Mouse (Mus musculus) gastrocnemius, adult 2 months (tissue): ENCODE results near the gene Hydin. TPM values are rescaled to one million over a fixed set of nuclear protein-coding genes. Genes with fewer than 3 reads are reported as not detected.

Experiments
- DNase-seq: peaks from one replicate; pipeline ENCODE4 v3.0.0; 2022
- H3K27ac ChIP-seq: fragments of 200-600 bp; 2 replicates; pipeline ENCODE4 v1.8.1; 2022; ENCODE audit warnings: mild to moderate bottlenecking
- H3K4me3 ChIP-seq: fragments of 200-600 bp; 2 replicates; pipeline ENCODE4 v1.8.1; 2022; ENCODE audit warnings: mild to moderate bottlenecking, moderate library complexity
- CTCF ChIP-seq: fragments of 200-600 bp; IDR thresholded peaks from 2 replicates; pipeline ENCODE4 v1.8.1; 2022; ENCODE audit warnings: antibody characterized with exemption, mild to moderate bottlenecking, moderate library complexity
- intact Hi-C: fragments of 180-260 bp; cut with DNase I; formaldehyde crosslinking; loops from one replicate; pipeline ENCODE4 v1.15.1; 2025
- total RNA-seq, 2 experiments: library from RNA; stranded (reverse); gene quantifications; 2 replicates each; pipeline ENCODE4 v1.2.3; 2021

Hydin gene
- total RNA-seq, 2 experiments from 2014 or later: 0.03 to 0.06 TPM

DNA sequence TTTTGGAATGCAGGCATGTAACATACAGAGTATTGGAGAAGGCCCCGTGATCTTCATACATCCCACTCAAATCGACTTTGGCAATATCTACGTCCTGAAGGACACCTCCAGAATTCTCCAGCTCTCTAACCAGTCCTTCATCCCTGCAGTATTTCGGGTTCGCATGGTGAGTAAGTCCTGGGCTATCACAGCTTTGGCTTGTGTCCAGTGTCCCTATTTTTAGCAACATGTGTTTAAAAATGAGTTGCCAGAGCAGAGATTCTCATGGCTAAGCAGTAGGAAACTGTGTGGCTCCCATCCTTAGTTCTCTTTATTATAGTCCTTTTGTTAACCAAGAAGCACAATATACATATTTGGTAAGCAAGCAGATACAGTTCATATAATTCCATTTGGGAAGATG is 152.9 kb downstream of the Hydin start:
- TF ChIP-seq CTCF: no peak
- Histone ChIP-seq H3K27ac (no peak overlapping the region), H3K4me3 (no peak overlapping the region)
- no peak for DNase-seq
- intact Hi-C loops: no loop called here

DNA sequence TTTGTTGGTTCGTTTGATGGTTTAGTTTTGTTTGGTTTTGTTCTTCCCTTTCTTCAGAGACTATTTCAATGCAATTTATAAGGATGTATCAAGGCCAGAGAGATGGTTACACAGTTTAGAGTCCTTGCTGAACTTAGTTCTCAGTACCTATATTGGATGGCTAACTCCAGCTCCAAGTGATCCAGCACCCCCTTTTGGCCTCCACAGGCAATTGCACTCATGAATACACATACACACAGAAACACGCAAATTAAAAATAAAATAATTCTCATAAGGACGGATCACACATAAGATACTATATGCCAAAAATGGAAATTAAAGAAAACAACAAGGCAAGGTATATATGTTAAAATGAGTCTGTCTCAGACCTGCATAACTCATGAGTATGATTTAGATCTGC is 153.4 kb downstream of the Hydin start:
- no peak for DNase-seq
- Histone ChIP-seq H3K27ac (no peak overlapping the region), H3K4me3 (no peak overlapping the region)
- no peak for TF ChIP-seq CTCF
- intact Hi-C loops: no loop called here

DNA sequence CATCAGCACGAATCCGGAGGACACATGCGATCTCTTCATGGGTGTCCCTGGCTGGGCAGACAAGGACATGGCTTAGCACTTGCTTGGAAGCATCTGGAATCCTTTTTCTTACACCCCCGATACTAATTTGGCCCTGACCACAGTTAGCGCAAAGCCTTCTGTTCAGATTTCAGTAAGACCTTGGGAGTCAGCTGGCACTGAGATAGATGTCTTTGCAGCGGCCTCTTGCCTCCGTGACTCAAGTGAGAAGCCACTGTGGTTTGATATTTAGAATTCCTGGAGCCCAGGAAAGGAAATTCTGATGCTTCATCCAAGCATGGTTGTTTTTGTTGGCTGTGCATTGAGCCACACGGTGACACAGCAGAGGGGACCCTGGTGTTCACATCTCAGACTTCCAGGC is 157.4 kb downstream of the Hydin start:
- TF ChIP-seq CTCF: no peak
- Histone ChIP-seq H3K4me3 (no peak overlapping the region), H3K27ac (no peak overlapping the region)
- DNase-seq: no peak
- intact Hi-C loops: no loop called here

GRCm38 (mm10) chr8:110431340-110431739 is 164.6 kb downstream of the Hydin start:
- no peak overlapping the region for H3K27ac ChIP-seq
- no peak overlapping the region for H3K4me3 ChIP-seq
- no peak for TF ChIP-seq CTCF
- intact Hi-C loops: no loop called here
- no peak for DNase-seq

DNA sequence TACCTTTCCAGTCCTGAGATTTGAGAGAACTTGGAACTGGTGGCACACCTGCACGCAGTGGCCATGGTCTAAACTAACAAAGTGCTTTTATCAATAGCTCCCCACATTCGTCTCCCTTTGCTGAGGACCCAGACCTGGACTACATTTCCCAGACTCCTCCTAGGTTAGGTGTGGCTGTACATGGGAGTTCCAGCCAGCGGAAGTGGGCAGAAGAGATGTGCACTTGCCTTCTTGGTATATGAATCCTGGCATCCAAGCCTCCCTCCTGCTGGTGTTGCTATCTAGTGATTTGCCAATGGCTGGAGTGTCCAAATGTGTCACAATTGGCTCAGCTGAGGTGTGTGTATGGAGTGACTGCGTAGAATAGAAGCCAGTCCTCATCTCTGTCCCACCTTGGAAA is 173.8 kb downstream of the Hydin start:
- no peak for TF ChIP-seq CTCF
- Histone ChIP-seq H3K27ac (no peak overlapping the region), H3K4me3 (no peak overlapping the region)
- intact Hi-C loops: no loop called here
- DNase-seq: no peak

DNA sequence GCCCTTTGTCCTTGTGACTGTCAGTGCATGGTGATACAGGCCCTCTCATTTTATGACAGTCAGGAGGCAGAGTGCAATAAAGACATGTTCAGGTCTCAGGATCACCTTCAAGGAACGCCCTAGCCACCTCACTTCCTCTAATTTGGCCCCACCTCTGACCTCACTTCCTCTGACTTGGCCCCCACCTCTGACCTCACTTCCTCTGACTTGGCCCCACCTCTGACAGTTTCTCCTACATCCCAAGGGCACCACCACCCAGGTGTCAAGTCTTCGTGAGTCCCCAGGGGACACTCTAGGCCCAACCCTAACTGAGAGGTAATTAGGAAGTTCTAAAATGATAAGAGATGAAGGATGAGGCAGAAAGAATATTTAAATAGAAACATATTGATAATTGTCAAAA is 177.5 kb downstream of the Hydin start:
- TF ChIP-seq CTCF: no peak
- no peak overlapping the region for H3K27ac ChIP-seq
- intact Hi-C loops: no loop called here
- DNase-seq: no peak
- no peak overlapping the region for H3K4me3 ChIP-seq

DNA sequence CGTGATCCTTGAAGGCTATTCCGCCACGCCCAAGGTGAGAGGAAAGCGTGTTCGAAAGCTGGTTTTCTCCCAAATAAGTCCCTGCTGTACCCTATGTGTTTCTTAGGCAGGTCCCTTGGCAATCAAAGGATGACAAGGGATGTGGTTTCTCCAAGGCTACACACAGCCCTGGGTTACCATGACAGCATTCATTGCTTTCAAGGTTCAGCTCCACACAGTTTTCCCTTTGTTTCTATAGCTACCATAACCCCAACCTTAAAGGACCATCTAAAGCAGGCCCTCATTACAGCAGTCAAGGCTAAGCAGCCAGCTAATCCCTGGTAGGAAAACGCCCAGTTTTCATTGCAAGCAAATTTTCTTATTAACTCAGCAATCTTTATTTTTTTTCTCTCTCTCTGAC is 183.7 kb downstream of the Hydin start:
- intact Hi-C loops: no loop called here
- Histone ChIP-seq H3K4me3 (no peak overlapping the region), H3K27ac (no peak overlapping the region)
- DNase-seq: no peak
- no peak for TF ChIP-seq CTCF

DNA sequence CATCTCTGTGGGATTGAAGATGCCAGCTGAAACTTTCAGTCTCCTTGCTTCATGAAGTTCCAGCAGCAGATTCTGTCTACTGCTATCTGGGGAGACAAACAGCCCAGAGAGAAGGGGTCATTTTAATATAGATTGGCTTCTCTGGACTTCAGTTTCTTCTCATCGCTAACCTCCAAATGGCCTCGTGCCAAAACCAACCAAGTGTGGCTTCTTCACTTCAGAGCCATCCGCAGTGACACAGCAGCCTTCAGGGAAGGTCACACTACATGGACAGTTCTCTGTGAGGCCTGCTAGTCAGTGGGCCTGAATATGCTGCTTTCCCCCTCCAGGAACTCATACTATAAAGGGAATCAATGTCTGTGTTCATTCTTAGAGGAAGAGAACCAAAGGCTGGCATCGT is 187.7 kb downstream of the Hydin start:
- TF ChIP-seq CTCF: no peak
- DNase-seq: no peak
- intact Hi-C loops: no loop called here
- no peak overlapping the region for H3K27ac ChIP-seq
- H3K4me3 ChIP-seq: no peak overlapping the region

DNA sequence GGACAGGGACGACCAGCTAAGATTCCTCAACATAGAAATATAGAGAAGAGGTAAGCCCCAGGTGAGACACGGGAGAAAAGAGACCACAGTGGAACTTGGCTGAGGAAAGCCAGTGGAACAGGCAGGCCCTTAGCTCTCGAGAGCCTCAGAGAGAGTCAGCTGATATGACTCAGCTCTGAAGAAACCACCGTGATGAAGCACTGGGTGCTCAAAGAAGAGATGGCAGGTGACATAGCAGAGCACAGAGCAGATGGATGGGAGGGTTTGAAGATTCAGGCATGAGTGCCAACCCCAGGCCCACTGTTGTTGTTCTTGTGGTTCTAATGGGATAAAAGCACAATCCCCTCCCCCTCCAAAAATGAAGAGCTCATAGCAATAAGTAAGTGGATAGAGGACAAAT is 190.6 kb downstream of the Hydin start:
- DNase-seq: no peak
- no peak for TF ChIP-seq CTCF
- H3K4me3 ChIP-seq: no peak overlapping the region
- intact Hi-C loops: no loop called here
- H3K27ac ChIP-seq: no peak overlapping the region

DNA sequence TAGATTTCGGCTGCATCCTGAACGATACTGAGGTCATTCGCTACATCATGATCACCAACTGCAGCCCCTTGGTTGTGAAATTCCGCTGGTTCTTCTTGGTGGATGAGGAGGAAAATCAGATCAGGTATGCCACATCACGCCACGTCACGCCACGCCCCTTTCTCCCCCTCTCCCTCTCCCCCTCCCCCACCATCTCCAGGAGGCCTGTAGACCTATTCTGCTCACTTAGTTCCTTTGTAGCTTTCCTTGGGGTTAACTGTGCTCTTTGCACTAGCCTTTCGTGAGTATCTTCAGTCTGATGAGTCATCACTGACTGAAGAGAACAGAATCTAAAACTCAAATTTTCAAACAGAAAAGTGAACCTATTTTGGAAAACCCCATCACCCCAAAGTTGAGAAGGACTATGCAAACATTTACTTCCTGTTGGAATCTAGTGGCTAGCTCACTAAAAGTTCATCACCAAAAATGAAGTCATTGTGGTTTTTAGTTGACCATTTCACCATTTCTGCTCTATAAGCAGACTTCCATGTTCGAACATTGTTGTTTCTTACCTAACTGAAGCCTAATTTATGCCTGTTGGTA is 195.9 kb downstream of the Hydin start:
- intact Hi-C loops: no loop called here
- Histone ChIP-seq H3K27ac (no peak overlapping the region), H3K4me3 (no peak overlapping the region)
- no peak for DNase-seq
- no peak for TF ChIP-seq CTCF

DNA sequence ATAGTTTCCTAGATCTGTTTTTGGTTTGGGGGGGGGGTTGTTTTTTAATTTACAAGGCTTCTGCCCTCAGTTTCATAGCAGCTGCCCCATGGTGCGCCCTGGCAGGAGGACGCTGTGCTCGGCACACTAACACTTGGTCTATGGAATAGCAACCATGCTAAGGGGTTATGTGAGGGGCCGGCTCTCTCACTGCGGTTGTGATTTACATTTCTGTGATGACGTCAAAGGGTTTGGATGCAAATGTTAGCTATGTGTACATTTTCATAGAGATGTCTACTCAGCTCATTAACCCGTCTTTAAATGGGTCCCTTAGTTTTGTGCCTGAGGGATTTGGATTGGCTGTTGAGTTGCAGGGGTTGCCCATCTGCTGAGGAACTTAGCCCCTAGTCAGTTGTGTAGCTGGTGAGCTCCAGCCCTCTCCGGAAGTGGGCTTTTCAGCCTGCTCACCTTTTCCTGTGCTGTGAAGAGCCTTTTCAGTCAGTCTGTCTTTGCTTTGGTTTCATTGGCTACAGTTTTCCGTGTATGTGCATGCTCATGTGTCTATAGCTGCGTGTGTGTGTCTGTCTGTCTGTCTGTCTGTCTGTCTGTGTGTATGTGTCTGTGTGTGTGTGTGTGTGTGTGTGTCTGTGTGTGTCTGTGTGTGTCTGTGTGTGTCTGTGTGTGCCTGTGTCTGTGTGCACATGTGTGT is 197.1 kb downstream of the Hydin start:
- intact Hi-C loops: no loop called here

GRCm38 (mm10) chr8:110465606-110466005 is 198.8 kb downstream of the Hydin start:
- no peak for TF ChIP-seq CTCF
- DNase-seq: no peak
- intact Hi-C loops: no loop called here
- Histone ChIP-seq H3K27ac (no peak overlapping the region), H3K4me3 (no peak overlapping the region)

More for the DNA sequence above, 197.1 kb downstream of the Hydin start:
- no peak for DNase-seq
- TF ChIP-seq CTCF: no peak
- Histone ChIP-seq H3K4me3 (no peak overlapping the region), H3K27ac (no peak overlapping the region)

- no peak for TF ChIP-seq CTCF
- Histone ChIP-seq H3K27ac (no peak overlapping the region), H3K4me3 (no peak overlapping the region)
- no peak for DNase-seq
- intact Hi-C loops: loop anchor here (5.0 kb wide), 1 partner anchor 345 kb away; no protein-coding TSS in a partner anchor
Observed at GRCm38 (mm10) chr8:110477256-110477655, 210.5 kb downstream of the Hydin start.

- TF ChIP-seq CTCF: peak; percentile 58
Observed at GRCm38 (mm10) chr8:110478576-110478975, 211.8 kb downstream of the Hydin start.

More at GRCm38 (mm10) chr8:110478576-110478975, 211.8 kb downstream of the Hydin start:
- intact Hi-C loops: loop anchor here (5.0 kb wide), 1 partner anchor 346 kb away; no protein-coding TSS in a partner anchor
- H3K27ac ChIP-seq: no peak overlapping the region
- no peak for DNase-seq
- H3K4me3 ChIP-seq: no peak overlapping the region
